Mouse (Mus musculus): Measurements from ENCODE around the gene Gm28374. TPM values are rescaled to one million over a fixed set of nuclear protein-coding genes. Genes with fewer than 3 reads are reported as not detected.
A peak's percentile ranks its signal among the peaks of the same experiment; 100 is the strongest.

Gm28374 gene
- total RNA-seq, 2 experiments from 2014 or later, result not detected

DNA sequence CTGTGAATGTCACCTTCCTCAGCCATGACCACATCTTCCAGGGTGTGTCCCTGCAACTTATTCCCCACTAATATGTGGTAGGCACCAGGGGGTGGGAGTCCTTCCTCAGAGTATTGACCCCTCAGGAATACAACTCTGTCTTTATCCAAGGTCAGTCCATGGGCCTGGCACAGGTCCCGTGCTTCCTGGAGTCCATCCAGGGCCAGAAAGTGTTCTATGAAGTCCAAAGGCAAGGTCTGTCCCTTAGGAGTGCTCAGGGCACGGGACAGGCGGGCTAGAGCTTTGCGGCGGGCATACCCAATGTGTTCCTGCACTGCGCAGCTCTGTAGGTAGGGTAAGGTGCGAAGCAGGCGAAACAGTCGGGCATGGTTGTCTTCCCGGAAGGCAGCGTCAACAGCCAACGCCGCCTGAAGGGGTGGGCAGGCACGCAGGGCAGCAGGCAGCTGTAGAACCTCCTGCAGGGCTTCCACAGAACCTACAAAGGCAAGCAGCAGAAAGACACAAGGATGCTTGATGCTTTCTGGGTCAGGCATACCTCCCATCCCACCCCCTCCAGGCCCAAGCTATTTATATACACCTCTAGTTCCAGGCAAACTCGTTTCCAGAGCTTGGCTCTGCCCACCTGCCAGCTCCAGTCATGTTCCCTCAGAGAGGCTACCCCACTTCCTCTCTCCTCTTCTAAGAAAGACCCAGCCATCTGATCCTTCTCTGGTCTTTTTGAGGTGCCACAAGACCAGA is 34.2 kb upstream of the Gm28374 start:
- intact Hi-C loops (cut with DNase I), result loop anchor here (2.0 to 5.0 kb wide), 2 partner anchors 31 to 69 kb away; partner anchors contain the start of genes Cdca5, Syvn1 and Zfpl1
- TF ChIP-seq CTCF (IDR thresholded peaks at IDR 0.05), result no peak

GRCm38 (mm10) chr19:6113116-6113515 is 31.1 kb upstream of the Gm28374 start:
- no peak for TF ChIP-seq CTCF (IDR thresholded peaks at IDR 0.05)
- intact Hi-C loops (cut with DNase I), result no loop called here
- Histone ChIP-seq H3K4me3 (no peak overlapping the region), H3K27ac (no peak overlapping the region)
- DNase-seq, result no peak

More for the DNA sequence above, 34.2 kb upstream of the Gm28374 start:
- Histone ChIP-seq H3K4me3 (peak overlapping the region; percentile 78), H3K27ac (peak overlapping the region; percentile 92; the same call in 1 of the 2 replicates)
- no peak for DNase-seq

DNA sequence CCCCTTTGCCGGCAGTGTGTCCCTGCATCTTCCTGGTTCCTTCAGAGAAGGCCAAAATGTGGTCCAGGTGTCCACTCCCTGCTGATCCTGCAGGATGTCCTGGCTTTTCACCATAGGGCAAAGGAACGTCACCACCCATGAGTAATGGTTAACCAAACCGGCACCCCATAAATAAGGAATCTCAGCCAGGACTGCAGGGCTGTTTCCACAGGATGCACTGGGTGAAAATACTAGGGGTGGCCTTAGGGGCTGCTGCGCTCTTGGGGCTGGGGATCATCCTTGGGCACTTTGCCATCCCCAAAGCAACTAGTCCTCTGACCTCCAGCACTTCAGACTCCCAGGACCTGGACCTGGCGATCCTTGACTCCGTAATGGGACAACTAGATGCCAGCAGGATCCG is 23.5 kb upstream of the Gm28374 start, which contains the start of gene Naaladl1:
TSS of gene Naaladl1 (plus strand) at position 197 of the 400 bp plus-strand sequence.
- no peak within 1 kb of the TSS for H3K4me3 ChIP-seq
- no peak within 1 kb of the TSS for H3K27ac ChIP-seq
- intact Hi-C loops (cut with DNase I), result no loop called here
- TF ChIP-seq CTCF (IDR thresholded peaks at IDR 0.05), result no peak
- DNase-seq, result no peak

GRCm38 (mm10) chr19:6104476-6104875 is 22.4 kb upstream of the Gm28374 start:
- no peak for DNase-seq
- Histone ChIP-seq H3K27ac (no peak overlapping the region), H3K4me3 (no peak overlapping the region)
- TF ChIP-seq CTCF (IDR thresholded peaks at IDR 0.05), result no peak
- intact Hi-C loops (cut with DNase I), result no loop called here

DNA sequence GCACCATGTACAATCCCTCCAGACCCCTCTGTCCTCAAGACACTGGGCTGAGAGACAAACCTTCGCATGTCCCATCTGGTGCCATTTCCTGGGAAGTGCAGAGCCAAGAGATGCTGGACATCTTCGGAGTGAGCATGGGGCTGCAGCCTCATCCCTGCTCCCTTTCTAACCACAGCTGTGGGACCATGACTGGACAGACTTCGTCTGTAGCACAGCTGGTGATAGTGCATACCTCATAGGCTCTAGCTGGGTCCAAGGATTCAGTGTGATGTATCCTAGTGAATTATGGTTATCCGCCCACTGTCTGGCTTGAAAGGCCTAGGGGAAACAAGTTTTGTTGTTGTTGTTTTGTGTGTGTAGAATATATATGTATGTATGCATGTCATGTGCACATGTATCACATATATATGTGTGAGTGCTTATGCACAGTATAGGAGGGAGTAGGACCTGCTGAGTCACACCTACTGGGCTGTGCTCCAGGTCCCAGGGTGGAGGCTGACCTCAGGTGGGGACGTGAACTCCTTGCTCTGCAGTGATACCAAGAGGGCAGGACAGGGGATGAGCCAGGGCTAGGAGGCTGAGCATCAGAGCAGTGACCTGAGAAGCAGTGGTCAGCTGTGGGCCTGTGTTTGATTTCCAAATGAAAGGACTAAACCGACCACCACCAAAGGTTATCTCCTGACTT is 20.3 kb upstream of the Gm28374 start:
- no peak for DNase-seq
- no peak for TF ChIP-seq CTCF (IDR thresholded peaks at IDR 0.05)

GRCm38 (mm10) chr19:6101186-6101585 is 19.1 kb upstream of the Gm28374 start:
- Histone ChIP-seq H3K27ac (no peak overlapping the region), H3K4me3 (no peak overlapping the region)
- no peak for DNase-seq
- TF ChIP-seq CTCF (IDR thresholded peaks at IDR 0.05), result no peak
- intact Hi-C loops (cut with DNase I), result no loop called here

More for the DNA sequence above, 20.3 kb upstream of the Gm28374 start:
- intact Hi-C loops (cut with DNase I), result no loop called here
- Histone ChIP-seq H3K4me3 (no peak overlapping the region), H3K27ac (no peak overlapping the region)

DNA sequence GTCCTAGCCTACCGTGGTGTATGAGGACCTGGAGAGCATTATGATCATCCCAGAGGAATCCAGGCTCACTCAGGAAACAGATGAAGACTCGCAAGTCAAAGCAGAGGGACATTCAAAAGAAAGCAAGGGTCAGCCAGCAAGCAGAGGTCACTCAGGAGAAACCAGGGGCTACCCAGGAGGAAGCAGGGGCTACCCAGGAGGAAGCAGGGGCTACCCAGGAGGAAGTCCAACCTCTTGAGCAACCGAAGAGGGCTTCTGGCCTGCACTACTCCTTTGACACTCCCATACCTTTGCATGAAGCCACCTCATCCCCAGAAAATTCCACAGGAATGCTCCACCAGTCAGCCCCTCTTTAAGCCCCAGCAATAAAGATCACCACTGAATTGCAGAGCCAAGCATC is 15.8 kb upstream of the Gm28374 start:
- Histone ChIP-seq H3K4me3 (no peak overlapping the region), H3K27ac (no peak overlapping the region)
- no peak for TF ChIP-seq CTCF (IDR thresholded peaks at IDR 0.05)
- no peak for DNase-seq
- intact Hi-C loops (cut with DNase I), result no loop called here

- no peak for DNase-seq
- no peak within 1 kb of the TSS for H3K4me3 ChIP-seq
- no peak for TF ChIP-seq CTCF (IDR thresholded peaks at IDR 0.05)
- H3K27ac ChIP-seq, result no peak within 1 kb of the TSS
- intact Hi-C loops (cut with DNase I), result no loop called here
These were observed 12.1 kb upstream of the Gm28374 start, which contains the start of gene AC131692.1 for GRCm38 (mm10) chr19:6094119-6094518. TSS of gene AC131692.1 (plus strand) at chr19:6094419.

- DNase-seq, result no peak
- Histone ChIP-seq H3K27ac (no peak overlapping the region), H3K4me3 (no peak overlapping the region)
- intact Hi-C loops (cut with DNase I), result no loop called here
- TF ChIP-seq CTCF (IDR thresholded peaks at IDR 0.05), result no peak
These were observed 6.8 kb upstream of the Gm28374 start for GRCm38 (mm10) chr19:6088841-6089240.

GRCm38 (mm10) chr19:6085417-6085879 is 3.4 kb upstream of the Gm28374 start:
- H3K27ac ChIP-seq, result no peak overlapping the region
- intact Hi-C loops (cut with DNase I), result loop anchor here (2.0 kb wide), 1 partner anchor 31 kb away; no protein-coding TSS in a partner anchor
- no peak for DNase-seq

GRCm38 (mm10) chr19:6084478-6085248 is 2.6 kb upstream of the Gm28374 start, which contains the start of the genes Zfpl1 and Cdca5:
TSS of gene Zfpl1 (minus strand) at chr19:6084956.
TSS of gene Cdca5 (plus strand) at chr19:6084983.
- Histone ChIP-seq H3K27ac (peak within 1 kb of the TSS; percentile 86), H3K4me3 (peak within 1 kb of the TSS; percentile 86)
- no peak for TF ChIP-seq CTCF (IDR thresholded peaks at IDR 0.05)
- intact Hi-C loops (cut with DNase I), result loop anchor here (1.0 to 2.0 kb wide), 2 partner anchors 27 to 32 kb away; partner anchors contain the start of genes Fau and Mrpl49
- DNase-seq, result peak; percentile 96

More at GRCm38 (mm10) chr19:6085417-6085879, 3.4 kb upstream of the Gm28374 start:
- no peak for TF ChIP-seq CTCF (IDR thresholded peaks at IDR 0.05)
- peak overlapping the region; percentile 86 for H3K4me3 ChIP-seq

GRCm38 (mm10) chr19:6079983-6080480 is 2.0 kb downstream of the Gm28374 start, which contains the start of gene Tmem262:
TSS of gene Tmem262 (plus strand) at chr19:6080033.
- intact Hi-C loops (cut with DNase I), result no loop called here
- TF ChIP-seq CTCF (IDR thresholded peaks at IDR 0.05), result no peak
- Histone ChIP-seq H3K27ac (no peak within 1 kb of the TSS), H3K4me3 (no peak within 1 kb of the TSS)
- DNase-seq, result no peak
